ENCODE assay signal across 8 mouse cellular contexts in the genomic region with DNA sequence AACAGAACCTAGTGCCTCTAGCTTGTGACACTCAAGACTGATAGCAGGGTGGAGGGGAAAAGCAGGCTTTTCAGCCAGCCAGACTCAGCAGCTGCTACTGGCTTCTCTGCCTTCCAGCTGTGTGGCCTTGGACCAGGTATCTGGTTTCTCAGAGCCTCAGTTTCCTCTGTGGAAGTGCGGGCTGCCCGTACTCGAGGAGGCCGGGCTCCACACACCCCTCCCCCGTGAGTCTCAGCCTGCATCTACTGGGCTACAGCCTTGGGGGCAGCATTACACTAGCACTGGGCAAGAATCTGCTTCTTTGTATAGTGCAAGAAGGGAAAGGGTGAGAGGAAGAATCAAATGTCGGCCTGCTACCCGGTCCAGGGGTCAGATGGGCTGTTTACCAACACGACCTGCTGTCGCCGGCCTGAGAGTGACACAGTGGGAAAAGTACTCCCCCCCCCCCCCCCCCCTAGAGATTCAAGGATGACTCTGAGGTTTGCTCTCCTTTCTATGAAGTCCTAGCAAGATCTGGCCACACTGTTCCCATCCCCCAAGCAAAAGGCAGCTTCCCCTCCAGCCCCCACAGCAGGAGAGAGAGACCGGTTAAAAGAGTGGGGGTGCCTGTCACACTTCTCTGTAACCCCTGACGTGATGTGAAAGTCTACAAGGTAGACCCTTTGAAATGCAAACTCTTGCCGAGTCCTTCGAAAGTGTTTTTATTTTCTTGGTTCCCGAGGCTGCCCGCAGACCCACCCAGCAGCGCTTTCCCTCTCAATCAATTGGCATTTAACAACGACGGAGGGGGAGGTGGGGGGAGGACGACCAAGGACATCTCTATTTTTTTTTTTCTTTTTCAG. TPM values are rescaled to one million over a fixed set of nuclear protein-coding genes. Genes with fewer than 3 reads are reported as not detected.
DNase-seq lines count a peak whose midpoint lies in the region; ATAC-seq lines count a peak whose summit lies in the region.

No protein-coding gene starts in this region.

- under 1% methylated on average over 20 of the region's 20 CpGs for WGBS in forebrain, embryonic 10.5 days
- WGBS in intestine, embryonic 14.5 days = 9% methylated on average over 20 of the region's 20 CpGs

- H3K27me3 ChIP-seq in forebrain, embryonic 10.5 days (ENCODE audit: poor library complexity, severe bottlenecking) = no peaks in the 10 kb centered on the region
- H3K27me3 ChIP-seq in intestine, embryonic 14.5 days (replicated peaks; ENCODE audit: control insufficient read depth, insufficient read depth, low read length) = no peaks in the 10 kb centered on the region

- H3K4me2 ChIP-seq in intestine, embryonic 14.5 days (ENCODE audit: low read length) = peak overlapping the region; percentile 37

- no peak; the same call in 1 of the 2 replicates for ATAC-seq in intestine, embryonic 14.5 days (replicated peaks; ENCODE audit: low FRiP score, low TSS enrichment, low read depth)

- H3K9ac ChIP-seq in intestine, embryonic 14.5 days (ENCODE audit: low read length) = peak overlapping the region; percentile 7; the same call in 1 of the 2 replicates

- H3K4me1 ChIP-seq in forebrain, embryonic 10.5 days = peaks cover 91% of the 10 kb centered on the region
- H3K4me1 ChIP-seq in intestine, embryonic 14.5 days (replicated peaks; ENCODE audit: control insufficient read depth, insufficient read depth, low read length) = peaks cover 71% of the 10 kb centered on the region

- peak; percentile 36 for DNase-seq in kidney, adult 11 months
- DNase-seq in kidney, adult 8-10 months = no peak
- peak; percentile 84 for DNase-seq in R1 (ENCODE audit: low read depth, low spot score)
- peak; percentile 63 for DNase-seq in forebrain, embryonic 10.5 days (ENCODE audit: extremely low spot score, low spot score)
- DNase-seq in intestine, embryonic 14.5 days (ENCODE audit: low spot score) = peak; percentile 74
- DNase-seq in lung, postnatal 10 days = peak; percentile 69
- DNase-seq in thymus, postnatal 0 days (ENCODE audit: low spot score) = peak; percentile 53
- DNase-seq in urinary bladder, postnatal 25 days (ENCODE audit: low spot score) = no peak

- H3K4me3 ChIP-seq in forebrain, embryonic 10.5 days = peak overlapping the region; percentile 75
- no peak overlapping the region for H3K4me3 ChIP-seq in intestine, embryonic 14.5 days (ENCODE audit: low read depth, low read length)

- H3K27ac ChIP-seq in forebrain, embryonic 10.5 days = peak overlapping the region; percentile 94
- H3K27ac ChIP-seq in intestine, embryonic 14.5 days (ENCODE audit: low read depth) = peak overlapping the region; percentile 88

- 0 out of 2 replicates have a peak, but pooled peaks cover 3% of the 10 kb centered on the region for H3K36me3 ChIP-seq in forebrain, embryonic 10.5 days (replicated peaks)
- no peaks in the 10 kb centered on the region for H3K36me3 ChIP-seq in intestine, embryonic 14.5 days (ENCODE audit: control insufficient read depth, insufficient read depth, low read length)

- H3K9me3 ChIP-seq in forebrain, embryonic 10.5 days = no peaks in the 10 kb centered on the region
- H3K9me3 ChIP-seq in intestine, embryonic 14.5 days (ENCODE audit: control insufficient read depth, low read length) = no peaks in the 10 kb centered on the region

RNA-seq across cellular contexts. Expression of gene Fam53b, which starts 4.6 kb away (rescaled TPM):
- polyA plus RNA-seq in forebrain, embryonic 10.5 days (2016; fragmentation: Nextera tagmentation; extraction: Ambion mirVana) = 39.4 and 39.5 TPM in 2 replicates
- polyA plus RNA-seq in intestine, embryonic 14.5 days (2014; fragmentation: Nextera tagmentation; extraction: Ambion mirVana) = 20.4 and 23.2 TPM in 2 replicates
- 30.5 and 37.7 TPM in 2 replicates for polyA plus RNA-seq in thymus, postnatal 0 days (2015; fragmentation: Nextera tagmentation; extraction: Ambion mirVana)

RNA-seq across cellular contexts. Expression of gene Eef1akmt2, which starts 43.4 kb away (rescaled TPM):
- polyA plus RNA-seq in forebrain, embryonic 10.5 days (2016; fragmentation: Nextera tagmentation; extraction: Ambion mirVana) = 76.8 and 80.9 TPM in 2 replicates
- 59.6 and 69.8 TPM in 2 replicates for polyA plus RNA-seq in intestine, embryonic 14.5 days (2014; fragmentation: Nextera tagmentation; extraction: Ambion mirVana)
- 74.9 and 77.4 TPM in 2 replicates for polyA plus RNA-seq in thymus, postnatal 0 days (2015; fragmentation: Nextera tagmentation; extraction: Ambion mirVana)

RNA-seq across cellular contexts. Expression of gene Abraxas2, which starts 50.0 kb away (rescaled TPM):
- polyA plus RNA-seq in forebrain, embryonic 10.5 days (2016; fragmentation: Nextera tagmentation; extraction: Ambion mirVana) = 32.9 and 33.9 TPM in 2 replicates
- 33.5 and 34.7 TPM in 2 replicates for polyA plus RNA-seq in intestine, embryonic 14.5 days (2014; fragmentation: Nextera tagmentation; extraction: Ambion mirVana)
- polyA plus RNA-seq in thymus, postnatal 0 days (2015; fragmentation: Nextera tagmentation; extraction: Ambion mirVana) = 29.7 and 34.6 TPM in 2 replicates

Comparison
In these comparisons a context has a peak if more than half of its experiments do, and no peak if none do; other contexts are left out.
1. DNase-seq: peak in kidney, adult 11 months (single experiment), R1 (single experiment), forebrain, embryonic 10.5 days (single experiment), intestine, embryonic 14.5 days (single experiment), lung, postnatal 10 days (single experiment) and thymus, postnatal 0 days (single experiment); none in kidney, adult 8-10 months (0 of 2) and urinary bladder, postnatal 25 days (single experiment).